Mouse (Mus musculus): ENCODE measurements around the gene Aanat. TPM values are rescaled to one million over a fixed set of nuclear protein-coding genes. Genes with fewer than 3 reads are reported as not detected.

Gene Aanat
- total RNA-seq, 2 experiments from 2014 or later: not detected

DNA sequence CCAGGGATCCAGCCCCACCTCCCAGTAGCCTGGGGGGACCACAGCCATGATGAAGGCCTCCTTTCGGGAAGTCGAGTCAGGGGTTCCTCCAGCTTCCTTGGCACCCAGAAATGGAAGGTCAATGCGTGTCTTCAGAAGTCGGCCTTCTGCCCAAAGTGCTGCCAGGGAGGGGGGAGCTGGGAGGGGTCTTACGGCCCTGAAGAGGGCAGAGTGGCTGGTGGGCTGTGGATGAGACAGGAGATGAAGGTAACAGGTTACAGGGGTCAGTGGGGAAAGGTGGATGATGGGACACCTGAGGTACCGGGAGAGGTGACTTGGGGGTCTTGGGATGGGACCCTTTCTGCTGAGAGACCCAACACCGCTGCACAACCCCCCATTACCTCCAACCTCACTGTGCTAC is 60.5 kb downstream of the Aanat start:
- DNase-seq: no peak
- intact Hi-C loops (cut with DNase I): loop anchor here (10.0 kb wide), 1 partner anchor 408 kb away; no protein-coding TSS in a partner anchor

Other genes starting within 250 kb of the Aanat start
- 10 to 100 TPM; 10.0 TPM for gene Rnf157, start 173.4 kb upstream of the Aanat start, total RNA-seq (2021)
- 10 to 100 TPM; 47.2 to 49.4 TPM for gene Ubald2, start 152.3 kb upstream of the Aanat start, total RNA-seq (2021)
- not detected for gene Qrich2, start 120.2 kb upstream of the Aanat start, total RNA-seq (2021)
- 10 to 100 TPM; 45.3 to 45.8 TPM for gene Prpsap1, start 92.2 kb upstream of the Aanat start, total RNA-seq (2021)
- 1 to 10 TPM; 2.5 to 3.9 TPM for gene Sphk1, start 55.5 kb upstream of the Aanat start, total RNA-seq (2021)
- gene Ube2o, start 5.0 kb upstream of the Aanat start, total RNA-seq (2021): 10 to 100 TPM; 28.5 to 33.7 TPM
- gene Rhbdf2, start 40.6 kb downstream of the Aanat start, total RNA-seq (2021): 10 to 100 TPM; 15.4 to 17.7 TPM
- 1 to 10 TPM; 1.4 to 1.7 TPM for gene Prcd, start 67.1 kb downstream of the Aanat start, total RNA-seq (2021)
- gene Cygb, start 67.9 kb downstream of the Aanat start, total RNA-seq (2021): 10 to 100 TPM; 76.2 to 85.4 TPM
- not detected for gene St6galnac1, start 189.1 kb downstream of the Aanat start, total RNA-seq (2021)
- 10 to 100 TPM; 43.3 to 48.7 TPM for gene Mxra7, start 241.6 kb downstream of the Aanat start, total RNA-seq (2021)